Comparison of ENCODE assay signal across 9 mouse cellular contexts in the genomic region with DNA sequence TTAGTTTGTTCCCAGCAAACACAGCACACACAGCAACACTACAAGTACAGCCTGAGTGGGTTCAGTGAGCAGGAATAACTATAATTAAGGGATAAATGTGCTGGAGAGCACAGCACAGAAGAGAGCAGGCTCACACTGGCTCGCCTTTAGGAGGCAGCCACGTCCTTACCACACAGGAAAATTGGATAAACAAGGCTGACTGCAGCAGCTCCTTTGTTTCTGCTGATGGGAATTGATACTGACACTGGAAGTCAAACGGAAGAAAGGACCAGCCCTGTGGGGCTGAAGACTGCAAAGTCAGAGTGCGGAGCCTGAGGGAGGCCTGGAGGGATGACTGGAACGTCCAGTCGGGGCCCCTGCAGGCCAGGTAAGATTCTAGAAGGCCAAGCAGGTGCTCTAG. TPM values are rescaled to one million over a fixed set of nuclear protein-coding genes. Genes with fewer than 3 reads are reported as not detected.
DNase-seq lines count a peak whose midpoint lies in the region; ATAC-seq and TF ChIP-seq lines count a peak whose summit lies in the region.
"Had no signal": no experiment of that assay in that cellular context is flagged by ENCODE, and none has a peak within 500 bp of the region (broad histone marks: within the 10 kb centered on the region; RNA-seq: fewer than 3 reads in every experiment).

No protein-coding gene starts in this region.

- WGBS in liver, adult 2 months, result 73% methylated on average over 6 of the region's 6 CpGs
- 48% methylated on average over 6 of the region's 6 CpGs for WGBS in forebrain, embryonic 13.5 days
- 80% methylated on average over 6 of the region's 6 CpGs for WGBS in limb, embryonic 12.5 days
- WGBS in olfactory bulb, adult 2 months, result 13% methylated on average over 6 of the region's 6 CpGs

- H3K9ac ChIP-seq in liver, adult 2 months (ENCODE audit: low read depth, low read length), result peak overlapping the region; percentile 12; the same call in 1 of the 2 replicates
- H3K9ac ChIP-seq in forebrain, embryonic 13.5 days, result peak overlapping the region; percentile 58
- H3K9ac ChIP-seq in limb, embryonic 12.5 days (replicated peaks), result peak overlapping the region; percentile 40; the same call in 1 of the 2 replicates

- no peak overlapping the region for H3K27ac ChIP-seq in liver, adult 2 months (replicated peaks; ENCODE audit: insufficient read depth, low read depth, low read length)
- peak overlapping the region; percentile 65 for H3K27ac ChIP-seq in forebrain, embryonic 13.5 days
- H3K27ac ChIP-seq in limb, embryonic 12.5 days, result no peak overlapping the region
- H3K27ac ChIP-seq in olfactory bulb, adult 2 months (ENCODE audit: insufficient read depth, low read depth, low read length), result peak overlapping the region; percentile 58; the same call in 1 of the 2 replicates

- DNase-seq in liver, adult 2 months (ENCODE audit: extremely low read depth, low read depth, low spot score), result no peak
- DNase-seq in liver, result no peak
- no peak for DNase-seq in adrenal gland, postnatal 10 days
- no peak for DNase-seq in left cerebral cortex, postnatal 25 days (ENCODE audit: low spot score in 2 of 2)
- DNase-seq: thymus, adult 18-20 months had no signal

- ATAC-seq in forebrain, embryonic 13.5 days, result no peak
- no peak for ATAC-seq in limb, embryonic 12.5 days (ENCODE audit: insufficient number of reproducible peaks, insufficient read depth, low FRiP score, low TSS enrichment, low read depth)
- no peak for ATAC-seq in frontal cortex, adult (ENCODE audit: low TSS enrichment)

- no peaks in the 10 kb centered on the region for H3K9me3 ChIP-seq in forebrain, embryonic 13.5 days (replicated peaks)
- no peaks in the 10 kb centered on the region for H3K9me3 ChIP-seq in limb, embryonic 12.5 days

- 0 out of 2 replicates have a peak, but pooled peaks have one; percentile 9 for TF ChIP-seq CTCF in liver, adult 2 months (IDR thresholded peaks at IDR 0.05; ENCODE audit: low read depth, low read length)
- no peak for TF ChIP-seq CTCF in olfactory bulb, adult 2 months (IDR thresholded peaks at IDR 0.05; ENCODE audit: insufficient read depth, low read depth, low read length)

- H3K27me3 ChIP-seq in liver, adult 2 months (ENCODE audit: control insufficient read depth, insufficient read depth, low read length), result no peaks in the 10 kb centered on the region
- H3K27me3 ChIP-seq in forebrain, embryonic 13.5 days, result no peaks in the 10 kb centered on the region
- no peaks in the 10 kb centered on the region for H3K27me3 ChIP-seq in limb, embryonic 12.5 days

- H3K4me2 ChIP-seq in forebrain, embryonic 13.5 days, result peak overlapping the region; percentile 90
- H3K4me2 ChIP-seq in limb, embryonic 12.5 days, result peak overlapping the region; percentile 75

- H3K36me3 ChIP-seq in liver, adult 2 months (ENCODE audit: control insufficient read depth, insufficient read depth, low read length), result peaks cover 19% of the 10 kb centered on the region
- H3K36me3 ChIP-seq in forebrain, embryonic 13.5 days (ENCODE audit: poor library complexity, severe bottlenecking), result peaks cover 23% of the 10 kb centered on the region
- H3K36me3 ChIP-seq in limb, embryonic 12.5 days, result peaks cover 37% of the 10 kb centered on the region

- H3K79me2 ChIP-seq in liver, adult 2 months (ENCODE audit: control insufficient read depth, insufficient read depth, low read length), result peaks cover 31% of the 10 kb centered on the region

- H3K4me1 ChIP-seq in liver, adult 2 months (ENCODE audit: control insufficient read depth, insufficient read depth, low read length), result peaks cover 16% of the 10 kb centered on the region
- peaks cover 36% of the 10 kb centered on the region for H3K4me1 ChIP-seq in forebrain, embryonic 13.5 days
- H3K4me1 ChIP-seq in limb, embryonic 12.5 days (replicated peaks), result peaks cover 22% of the 10 kb centered on the region
- H3K4me1 ChIP-seq in olfactory bulb, adult 2 months (ENCODE audit: control insufficient read depth, insufficient read depth, low read length), result peaks cover 11% of the 10 kb centered on the region

- no peak for TF ChIP-seq POLR2A in liver, adult 2 months (IDR thresholded peaks at IDR 0.05; ENCODE audit: extremely low read depth, insufficient read depth, low read length)
- TF ChIP-seq POLR2A in olfactory bulb, adult 2 months (IDR thresholded peaks at IDR 0.05; ENCODE audit: insufficient read depth, low read depth, low read length), result no peak

- intact Hi-C loops in left cerebral cortex, postnatal 25 days (cut with DNase I), result no loop called here

- no peak overlapping the region for H3K4me3 ChIP-seq in liver, adult 2 months (ENCODE audit: insufficient read depth, low read depth, low read length)
- peak overlapping the region; percentile 99 for H3K4me3 ChIP-seq in forebrain, embryonic 13.5 days
- 0 out of 2 replicates have a peak overlapping the region, but pooled peaks have one; percentile 5 for H3K4me3 ChIP-seq in limb, embryonic 12.5 days (replicated peaks)
- H3K4me3 ChIP-seq in olfactory bulb, adult 2 months (ENCODE audit: insufficient read depth, low read depth, low read length), result peak overlapping the region; percentile 38

RNA-seq across cellular contexts. Expression of a gene that starts 2.6 kb away (rescaled TPM):
- 10.3 and 10.7 TPM in 2 replicates for total RNA-seq in liver, adult 2 months (2014; rRNA removed)
- 28.8 and 40.0 TPM in 2 replicates for polyA plus RNA-seq in liver, adult 2 months (2012; rRNA removed)
- 147 and 169 TPM in 2 replicates for polyA plus RNA-seq in forebrain, embryonic 13.5 days (2015; fragmentation: Nextera tagmentation; extraction: Ambion mirVana)
- 192 and 199 TPM in 2 replicates for polyA plus RNA-seq in limb, embryonic 12.5 days (2016; fragmentation: Nextera tagmentation; extraction: Ambion mirVana)
- polyA plus RNA-seq in olfactory bulb, adult 2 months (2012; ENCODE audit: insufficient read depth, insufficient read length, low replicate concordance, missing spikeins), result not detected in 2 replicates
- total RNA-seq in adrenal gland, postnatal 10 days (2021), result 100 to 1,000 TPM; 105 to 119 TPM
- total RNA-seq in left cerebral cortex, postnatal 25 days (2021), result 10 to 100 TPM; 84.1 to 96.1 TPM

RNA-seq across cellular contexts. Expression of a gene that starts 14.4 kb away (rescaled TPM):
- total RNA-seq in liver, adult 2 months (2014; rRNA removed), result 1.7 and 2.1 TPM in 2 replicates
- polyA plus RNA-seq in liver, adult 2 months (2012; rRNA removed), result 2.1 and 2.4 TPM in 2 replicates
- 4.2 and 4.6 TPM in 2 replicates for polyA plus RNA-seq in forebrain, embryonic 13.5 days (2015; fragmentation: Nextera tagmentation; extraction: Ambion mirVana)
- polyA plus RNA-seq in limb, embryonic 12.5 days (2016; fragmentation: Nextera tagmentation; extraction: Ambion mirVana), result 2.7 and 3.0 TPM in 2 replicates
- polyA plus RNA-seq in olfactory bulb, adult 2 months (2012; ENCODE audit: insufficient read depth, insufficient read length, low replicate concordance, missing spikeins), result not detected in 2 replicates
- total RNA-seq in adrenal gland, postnatal 10 days (2021), result 10 to 100 TPM; 10.8 to 11.2 TPM
- 1 to 10 TPM; 6.2 to 6.6 TPM for total RNA-seq in left cerebral cortex, postnatal 25 days (2021)

RNA-seq across cellular contexts. Expression of a gene that starts 16.3 kb away (rescaled TPM):
- 0.18 and 0.27 TPM in 2 replicates for total RNA-seq in liver, adult 2 months (2014; rRNA removed)
- 0.16 and 0.24 TPM in 2 replicates for polyA plus RNA-seq in liver, adult 2 months (2012; rRNA removed)
- 13.1 and 15.5 TPM in 2 replicates for polyA plus RNA-seq in forebrain, embryonic 13.5 days (2015; fragmentation: Nextera tagmentation; extraction: Ambion mirVana)
- 5.5 and 6.6 TPM in 2 replicates for polyA plus RNA-seq in limb, embryonic 12.5 days (2016; fragmentation: Nextera tagmentation; extraction: Ambion mirVana)
- not detected in 2 replicates for polyA plus RNA-seq in olfactory bulb, adult 2 months (2012; ENCODE audit: insufficient read depth, insufficient read length, low replicate concordance, missing spikeins)
- 1 to 10 TPM; 1.6 to 1.9 TPM for total RNA-seq in adrenal gland, postnatal 10 days (2021)
- total RNA-seq in left cerebral cortex, postnatal 25 days (2021), result 1 to 10 TPM; 4.5 to 5.5 TPM

RNA-seq across cellular contexts. Expression of a gene that starts 32.6 kb away (rescaled TPM):
- 8.6 and 13.0 TPM in 2 replicates for total RNA-seq in liver, adult 2 months (2014; rRNA removed)
- 52.8 and 57.7 TPM in 2 replicates for polyA plus RNA-seq in liver, adult 2 months (2012; rRNA removed)
- 1.2 and 1.4 TPM in 2 replicates for polyA plus RNA-seq in forebrain, embryonic 13.5 days (2015; fragmentation: Nextera tagmentation; extraction: Ambion mirVana)
- polyA plus RNA-seq in limb, embryonic 12.5 days (2016; fragmentation: Nextera tagmentation; extraction: Ambion mirVana), result 1.2 and 2.1 TPM in 2 replicates
- not detected in 2 replicates for polyA plus RNA-seq in olfactory bulb, adult 2 months (2012; ENCODE audit: insufficient read depth, insufficient read length, low replicate concordance, missing spikeins)
- total RNA-seq in adrenal gland, postnatal 10 days (2021), result 10 to 100 TPM; 13.4 to 14.2 TPM
- 1 to 10 TPM; 2.5 to 3.0 TPM for total RNA-seq in left cerebral cortex, postnatal 25 days (2021)

RNA-seq across cellular contexts. Expression of a gene that starts 35.1 kb away (rescaled TPM):
- total RNA-seq in liver, adult 2 months (2014; rRNA removed), result 5.2 and 5.9 TPM in 2 replicates
- 10.3 and 14.2 TPM in 2 replicates for polyA plus RNA-seq in liver, adult 2 months (2012; rRNA removed)
- 21.7 and 26.2 TPM in 2 replicates for polyA plus RNA-seq in forebrain, embryonic 13.5 days (2015; fragmentation: Nextera tagmentation; extraction: Ambion mirVana)
- polyA plus RNA-seq in limb, embryonic 12.5 days (2016; fragmentation: Nextera tagmentation; extraction: Ambion mirVana), result 37.2 and 41.4 TPM in 2 replicates
- polyA plus RNA-seq in olfactory bulb, adult 2 months (2012; ENCODE audit: insufficient read depth, insufficient read length, low replicate concordance, missing spikeins), result not detected in 2 replicates
- total RNA-seq in adrenal gland, postnatal 10 days (2021), result 10 to 100 TPM; 29.0 to 34.8 TPM
- 10 to 100 TPM in 1 of 2 experiments, 1 to 10 TPM in 1; 9.5 to 14.6 TPM for total RNA-seq in left cerebral cortex, postnatal 25 days (2021)

Comparison
In these comparisons a context has a peak if more than half of its experiments do, and no peak if none do; other contexts are left out.
1. H3K27ac ChIP-seq: peak in forebrain, embryonic 13.5 days (single experiment) and olfactory bulb, adult 2 months (single experiment); none in liver, adult 2 months (single experiment) and limb, embryonic 12.5 days (single experiment).
2. Peak in every context shown above with its lines, with median percentiles within 50 percentile points of each other: H3K9ac ChIP-seq.